Mouse (Mus musculus) spleen, adult 2 months (tissue): ENCODE measurements around the gene Tenm4.

Experiments used
- CTCF ChIP-seq: fragments of 200-500 bp; IDR thresholded peaks from 2 replicates; pipeline ENCODE4 v1.5.1; 2011; ENCODE audit warnings: mild to moderate bottlenecking, inconsistent platforms; ENCODE audit not compliant: insufficient read depth, insufficient read length, insufficient replicate concordance; ENCODE audit errors: extremely low read depth
- POLR2A ChIP-seq: fragments of 200-500 bp; IDR thresholded peaks from 2 replicates; pipeline ENCODE4 v1.6.1; 2011; ENCODE audit warnings: low read depth, low read length, inconsistent platforms

- TF ChIP-seq CTCF (no peak), POLR2A (no peak)
These were observed 735.2 kb downstream of the Tenm4 start for GRCm38 (mm10) chr7:96906216-96906615.
